In genomic region chr1:86433359-86433758, GRCm38 (mm10) we compare ENCODE assay signal across 9 mouse cellular contexts. TPM values are rescaled to one million over a fixed set of nuclear protein-coding genes. Genes with fewer than 3 reads are reported as not detected.
DNase-seq lines count a peak whose midpoint lies in the region; ATAC-seq lines count a peak whose summit lies in the region.
"Had no signal": no experiment of that assay in that cellular context is flagged by ENCODE, and none has a peak within 500 bp of the region (broad histone marks: within the 10 kb centered on the region; RNA-seq: fewer than 3 reads in every experiment).

No protein-coding gene starts in this region.

- no peak for DNase-seq in kidney, adult 11 months
- no peak for DNase-seq in embryonic facial prominence, embryonic 14.5 days (ENCODE audit: low spot score)
- DNase-seq in urinary bladder, postnatal 36 days (ENCODE audit: low spot score in 2 of 2) = no peak
- DNase-seq in frontal cortex, adult 2 months (ENCODE audit: extremely low spot score in 1 of 2, low spot score in 1 of 2) = no peak
- no peak for DNase-seq in cerebellum, postnatal 36 days
- DNase-seq: cerebellum, adult 11 months had no signal

- no peaks in the 10 kb centered on the region for H3K36me3 ChIP-seq in kidney, embryonic 15.5 days
- no peaks in the 10 kb centered on the region for H3K36me3 ChIP-seq in embryonic facial prominence, embryonic 14.5 days (ENCODE audit: control insufficient read depth, insufficient read depth, low read length)
- H3K36me3 ChIP-seq in hindbrain, embryonic 16.5 days (ENCODE audit: control insufficient read depth, insufficient read depth, low read length) = no peaks in the 10 kb centered on the region
- no peaks in the 10 kb centered on the region for H3K36me3 ChIP-seq in midbrain, embryonic 16.5 days (ENCODE audit: control insufficient read depth, insufficient read depth, low read length)

- no peak overlapping the region for H3K4me2 ChIP-seq in kidney, embryonic 15.5 days
- H3K4me2 ChIP-seq in embryonic facial prominence, embryonic 14.5 days (ENCODE audit: low read depth, low read length) = peak overlapping the region; percentile 85; the same call in 1 of the 2 replicates
- H3K4me2 ChIP-seq in hindbrain, embryonic 16.5 days (ENCODE audit: low read length) = no peak overlapping the region; the same call in 1 of the 2 replicates
- H3K4me2 ChIP-seq in midbrain, embryonic 16.5 days (ENCODE audit: low read length) = no peak overlapping the region

- peak overlapping the region; percentile 99 for H3K27ac ChIP-seq in kidney, embryonic 15.5 days
- peak overlapping the region; percentile 99 for H3K27ac ChIP-seq in embryonic facial prominence, embryonic 14.5 days (replicated peaks; ENCODE audit: low read depth, low read length)
- H3K27ac ChIP-seq in hindbrain, embryonic 16.5 days (ENCODE audit: low read depth, low read length) = peak overlapping the region; percentile 97
- H3K27ac ChIP-seq in midbrain, embryonic 16.5 days (ENCODE audit: low read length) = peak overlapping the region; percentile 98

- WGBS in kidney, embryonic 15.5 days = 57% methylated on average over 7 of the region's 7 CpGs
- WGBS in embryonic facial prominence, embryonic 14.5 days = 85% methylated on average over 7 of the region's 7 CpGs
- 79% methylated on average over 7 of the region's 7 CpGs for WGBS in hindbrain, embryonic 16.5 days
- 78% methylated on average over 7 of the region's 7 CpGs for WGBS in midbrain, embryonic 16.5 days

- peaks cover 43% of the 10 kb centered on the region for H3K4me1 ChIP-seq in kidney, embryonic 15.5 days
- H3K4me1 ChIP-seq in embryonic facial prominence, embryonic 14.5 days (ENCODE audit: control insufficient read depth, insufficient read depth, low read length) = peaks cover 23% of the 10 kb centered on the region
- peaks cover 21% of the 10 kb centered on the region for H3K4me1 ChIP-seq in hindbrain, embryonic 16.5 days (ENCODE audit: control insufficient read depth, insufficient read depth, low read depth, low read length)
- peaks cover 24% of the 10 kb centered on the region for H3K4me1 ChIP-seq in midbrain, embryonic 16.5 days (ENCODE audit: control insufficient read depth, insufficient read depth, low read length)

- H3K9ac ChIP-seq in kidney, embryonic 15.5 days = no peak overlapping the region
- peak overlapping the region; percentile 87; the same call in 1 of the 2 replicates for H3K9ac ChIP-seq in embryonic facial prominence, embryonic 14.5 days (ENCODE audit: low read depth, low read length)
- no peak overlapping the region for H3K9ac ChIP-seq in hindbrain, embryonic 16.5 days (ENCODE audit: low read depth, low read length)
- no peak overlapping the region for H3K9ac ChIP-seq in midbrain, embryonic 16.5 days (ENCODE audit: low read depth, low read length)

- H3K27me3 ChIP-seq in kidney, embryonic 15.5 days = no peaks in the 10 kb centered on the region
- H3K27me3 ChIP-seq in embryonic facial prominence, embryonic 14.5 days (replicated peaks; ENCODE audit: control insufficient read depth, insufficient read depth, low read length) = no peaks in the 10 kb centered on the region
- no peaks in the 10 kb centered on the region for H3K27me3 ChIP-seq in hindbrain, embryonic 16.5 days (replicated peaks; ENCODE audit: control insufficient read depth, insufficient read depth, low read length)
- H3K27me3 ChIP-seq in midbrain, embryonic 16.5 days (ENCODE audit: control insufficient read depth, insufficient read depth, low read depth, low read length) = no peaks in the 10 kb centered on the region

- ATAC-seq in kidney, embryonic 15.5 days (replicated peaks; ENCODE audit: low FRiP score) = no peak
- no peak for ATAC-seq in embryonic facial prominence, embryonic 14.5 days (ENCODE audit: low read depth)
- no peak for ATAC-seq in hindbrain, embryonic 16.5 days
- no peak for ATAC-seq in midbrain, embryonic 16.5 days

- no peaks in the 10 kb centered on the region for H3K9me3 ChIP-seq in kidney, embryonic 15.5 days (replicated peaks)
- no peaks in the 10 kb centered on the region for H3K9me3 ChIP-seq in embryonic facial prominence, embryonic 14.5 days (ENCODE audit: control insufficient read depth, low read length)
- no peaks in the 10 kb centered on the region for H3K9me3 ChIP-seq in hindbrain, embryonic 16.5 days (ENCODE audit: control insufficient read depth, low read length)
- H3K9me3 ChIP-seq in midbrain, embryonic 16.5 days (replicated peaks; ENCODE audit: control insufficient read depth, low read length, poor library complexity, severe bottlenecking) = no peaks in the 10 kb centered on the region

- no peak overlapping the region for H3K4me3 ChIP-seq in kidney, embryonic 15.5 days (replicated peaks)
- H3K4me3 ChIP-seq in embryonic facial prominence, embryonic 14.5 days (ENCODE audit: low read depth, low read length) = no peak overlapping the region
- H3K4me3 ChIP-seq in hindbrain, embryonic 16.5 days (ENCODE audit: low read length) = no peak overlapping the region
- no peak overlapping the region for H3K4me3 ChIP-seq in midbrain, embryonic 16.5 days (ENCODE audit: low read depth, low read length)

RNA-seq across cellular contexts. Expression of gene Tex44, which starts 7.2 kb away (rescaled TPM):
- polyA plus RNA-seq in kidney, embryonic 15.5 days (2015; fragmentation: Nextera tagmentation; extraction: Ambion mirVana) = not detected in 2 replicates
- polyA plus RNA-seq in embryonic facial prominence, embryonic 14.5 days (2014; fragmentation: Nextera tagmentation; extraction: Ambion mirVana) = not detected in 2 replicates
- not detected in 2 replicates for polyA plus RNA-seq in hindbrain, embryonic 16.5 days (2015; fragmentation: Nextera tagmentation; extraction: Ambion mirVana)
- polyA plus RNA-seq in midbrain, embryonic 16.5 days (2015; fragmentation: Nextera tagmentation; extraction: Ambion mirVana) = not detected in 2 replicates
- not detected in 2 replicates for polyA plus RNA-seq in frontal cortex, adult 2 months (2012; rRNA removed)

RNA-seq across cellular contexts. Expression of gene Nmur1, which starts 7.3 kb away (rescaled TPM):
- polyA plus RNA-seq in kidney, embryonic 15.5 days (2015; fragmentation: Nextera tagmentation; extraction: Ambion mirVana) = 0.13 TPM in 1 of 2 replicates, not detected in the other
- polyA plus RNA-seq in embryonic facial prominence, embryonic 14.5 days (2014; fragmentation: Nextera tagmentation; extraction: Ambion mirVana) = not detected in 2 replicates
- 0.13 TPM in 1 of 2 replicates, not detected in the other for polyA plus RNA-seq in hindbrain, embryonic 16.5 days (2015; fragmentation: Nextera tagmentation; extraction: Ambion mirVana)
- polyA plus RNA-seq in midbrain, embryonic 16.5 days (2015; fragmentation: Nextera tagmentation; extraction: Ambion mirVana) = 0.11 TPM in 1 of 2 replicates, not detected in the other
- polyA plus RNA-seq in frontal cortex, adult 2 months (2012; rRNA removed) = 0.38 and 0.54 TPM in 2 replicates
